Mouse (Mus musculus) liver, embryonic 14.5 days (tissue): Measurements from ENCODE around the gene Tssk6.

Experiments
- CTCF ChIP-seq: IDR thresholded peaks from 2 replicates; pipeline ENCODE4 v1.5.1; 2016; ENCODE audit warnings: antibody characterized with exemption, low read depth, control low read depth
- EP300 ChIP-seq: IDR thresholded peaks from 2 replicates; pipeline ENCODE4 v1.6.1; 2016; ENCODE audit warnings: antibody characterized with exemption, low read depth

DNA sequence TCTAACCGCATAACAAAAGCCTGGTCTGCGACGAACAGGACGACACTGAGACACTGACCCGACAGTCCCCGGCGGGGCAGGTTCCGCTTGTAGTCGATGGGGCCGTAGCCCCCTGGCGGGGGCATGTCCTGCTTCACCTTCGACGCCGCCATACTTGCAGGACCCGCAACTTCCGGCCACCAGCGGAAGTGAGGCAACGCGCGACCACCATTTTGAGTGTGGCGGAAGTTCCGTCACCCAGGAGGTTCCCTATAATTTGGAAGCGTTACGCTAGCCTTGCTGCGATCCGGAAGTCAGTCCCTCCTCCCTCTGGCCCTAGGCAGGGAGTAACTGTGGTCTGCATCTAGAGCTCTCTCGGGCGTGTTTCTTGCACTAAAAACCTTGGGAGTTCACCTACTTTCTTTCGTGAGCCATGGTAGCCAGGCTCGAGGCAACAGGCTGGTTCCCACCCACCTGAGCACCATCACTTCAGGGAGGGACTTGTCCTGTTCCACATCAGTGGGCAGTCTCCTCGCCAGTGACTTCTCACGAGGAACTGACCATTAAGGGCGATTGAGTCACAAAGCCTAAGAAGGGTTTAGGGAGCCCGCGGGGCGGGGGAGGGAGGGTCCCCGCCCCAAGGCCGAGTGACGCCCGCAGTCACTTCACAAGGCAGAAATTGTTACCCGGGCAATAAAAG lies 361 bp upstream of the Tssk6 start:
- TF ChIP-seq EP300 (no peak), CTCF (peak; percentile 85)
